Mouse (Mus musculus): ENCODE measurements around the gene Gm9817. TPM values are rescaled to one million over a fixed set of nuclear protein-coding genes. Genes with fewer than 3 reads are reported as not detected.

Gm9817 gene
- polyA plus RNA-seq, 1 experiment from 2014 or later: 0.07 TPM

- H3K4me1 ChIP-seq (ENCODE audit: insufficient read depth, low read depth, low read length): no peaks in the 10 kb centered on the region
- no peak overlapping the region for H3K4me2 ChIP-seq (replicated peaks; ENCODE audit: low read depth, low read length)
- no peak for ATAC-seq
- TF ChIP-seq CTCF (IDR thresholded peaks at IDR 0.05) (no peak), EP300 (IDR thresholded peaks at IDR 0.05) (no peak)
- no peak overlapping the region for H3K27ac ChIP-seq (ENCODE audit: low read length)
- H3K36me3 ChIP-seq (ENCODE audit: insufficient read depth, low read length): no peaks in the 10 kb centered on the region
- no peak for DNase-seq (ENCODE audit: low spot score)
- WGBS: 74% methylated on average over 7 of the region's 7 CpGs
- no peaks in the 10 kb centered on the region for H3K9me3 ChIP-seq (ENCODE audit: low read length)
- no peaks in the 10 kb centered on the region for H3K27me3 ChIP-seq (replicated peaks; ENCODE audit: insufficient read depth, low read length)
- H3K9ac ChIP-seq (replicated peaks; ENCODE audit: low read depth): no peak overlapping the region
- no peak overlapping the region for H3K4me3 ChIP-seq (ENCODE audit: low read depth, low read length)
Measured at GRCm38 (mm10) chr13:45034759-45035158, 43.7 kb upstream of the Gm9817 start.

DNA sequence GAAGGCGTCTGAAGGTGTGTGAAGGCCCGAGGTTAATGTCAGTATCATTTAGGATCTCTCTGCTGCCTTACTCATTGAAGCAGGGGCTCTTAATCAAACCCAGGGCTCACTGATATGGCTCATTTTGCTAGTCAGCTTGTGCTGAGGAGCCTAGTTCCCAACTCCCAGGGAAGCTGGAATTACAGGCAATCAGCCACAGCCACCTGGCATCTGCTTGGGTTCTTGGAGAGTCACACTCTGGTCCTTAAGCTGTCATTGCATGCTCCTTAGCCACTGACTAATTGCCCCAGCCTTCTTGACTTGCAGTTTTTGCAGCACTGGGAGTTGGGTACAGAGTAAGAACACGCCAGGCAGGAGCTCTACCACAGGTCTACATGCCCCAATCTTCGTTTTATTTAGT lies 42.1 kb upstream of the Gm9817 start:
- no peaks in the 10 kb centered on the region for H3K9me3 ChIP-seq (ENCODE audit: low read length)
- no peaks in the 10 kb centered on the region for H3K36me3 ChIP-seq (ENCODE audit: insufficient read depth, low read length)
- TF ChIP-seq CTCF (IDR thresholded peaks at IDR 0.05): no peak
- DNase-seq (ENCODE audit: low spot score): no peak
- WGBS: 93% methylated on average over 4 of the region's 4 CpGs
- no peak overlapping the region for H3K27ac ChIP-seq (ENCODE audit: low read length)
- no peak overlapping the region for H3K9ac ChIP-seq (replicated peaks; ENCODE audit: low read depth)
- H3K4me1 ChIP-seq (ENCODE audit: insufficient read depth, low read depth, low read length): no peaks in the 10 kb centered on the region
- no peaks in the 10 kb centered on the region for H3K27me3 ChIP-seq (replicated peaks; ENCODE audit: insufficient read depth, low read length)
- no peak overlapping the region for H3K4me2 ChIP-seq (replicated peaks; ENCODE audit: low read depth, low read length)
- no peak for ATAC-seq
- no peak overlapping the region for H3K4me3 ChIP-seq (ENCODE audit: low read depth, low read length)

DNA sequence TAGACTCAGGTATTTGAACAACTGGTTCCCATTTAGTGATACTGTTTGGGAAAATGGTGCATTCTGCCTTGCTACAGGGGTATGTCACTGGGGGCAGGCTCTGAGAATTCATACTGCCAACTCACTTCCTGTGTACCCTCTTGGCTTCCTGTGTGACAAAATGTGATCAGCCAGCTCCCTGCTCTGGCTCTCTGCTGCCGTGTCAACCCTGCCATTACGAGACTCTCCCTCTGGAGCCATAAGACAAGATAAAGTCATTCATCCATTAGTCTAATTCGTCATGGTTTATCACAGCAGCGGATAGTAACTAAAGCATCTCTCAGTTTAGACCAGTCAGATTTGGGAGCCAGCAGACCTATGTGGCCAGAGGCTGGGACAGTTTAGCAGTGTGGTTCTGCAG lies 38.3 kb upstream of the Gm9817 start:
- DNase-seq (ENCODE audit: low spot score): no peak
- Histone ChIP-seq H3K9me3 (ENCODE audit: low read length) (no peaks in the 10 kb centered on the region), H3K36me3 (ENCODE audit: insufficient read depth, low read length) (no peaks in the 10 kb centered on the region), H3K27ac (ENCODE audit: low read length) (no peak overlapping the region), H3K4me3 (ENCODE audit: low read depth, low read length) (no peak overlapping the region), H3K4me2 (replicated peaks; ENCODE audit: low read depth, low read length) (no peak overlapping the region), H3K4me1 (ENCODE audit: insufficient read depth, low read depth, low read length) (no peaks in the 10 kb centered on the region), H3K9ac (replicated peaks; ENCODE audit: low read depth) (no peak overlapping the region), H3K27me3 (replicated peaks; ENCODE audit: insufficient read depth, low read length) (no peaks in the 10 kb centered on the region)
- no peak for ATAC-seq
- WGBS: 58% methylated on average over 4 of the region's 4 CpGs
- no peak for TF ChIP-seq CTCF (IDR thresholded peaks at IDR 0.05)
- no peak for TF ChIP-seq EP300 (IDR thresholded peaks at IDR 0.05)

- H3K9me3 ChIP-seq (ENCODE audit: low read length): no peaks in the 10 kb centered on the region
- no peaks in the 10 kb centered on the region for H3K27me3 ChIP-seq (replicated peaks; ENCODE audit: insufficient read depth, low read length)
- ATAC-seq (no peak), DNase-seq (ENCODE audit: low spot score) (no peak)
- 53% methylated on average over 7 of the region's 7 CpGs for WGBS
- no peak overlapping the region for H3K4me3 ChIP-seq (ENCODE audit: low read depth, low read length)
- no peaks in the 10 kb centered on the region for H3K36me3 ChIP-seq (ENCODE audit: insufficient read depth, low read length)
- H3K27ac ChIP-seq (ENCODE audit: low read length): no peak overlapping the region
- no peak overlapping the region for H3K9ac ChIP-seq (replicated peaks; ENCODE audit: low read depth)
- no peak overlapping the region for H3K4me2 ChIP-seq (replicated peaks; ENCODE audit: low read depth, low read length)
- TF ChIP-seq EP300 (IDR thresholded peaks at IDR 0.05): no peak
- TF ChIP-seq CTCF (IDR thresholded peaks at IDR 0.05): no peak
- H3K4me1 ChIP-seq (ENCODE audit: insufficient read depth, low read depth, low read length): no peaks in the 10 kb centered on the region
Measured at GRCm38 (mm10) chr13:45040741-45041140, 37.8 kb upstream of the Gm9817 start.

- H3K9ac ChIP-seq (replicated peaks; ENCODE audit: low read depth): no peak overlapping the region
Measured at GRCm38 (mm10) chr13:45043466-45043865, 35.0 kb upstream of the Gm9817 start.

DNA sequence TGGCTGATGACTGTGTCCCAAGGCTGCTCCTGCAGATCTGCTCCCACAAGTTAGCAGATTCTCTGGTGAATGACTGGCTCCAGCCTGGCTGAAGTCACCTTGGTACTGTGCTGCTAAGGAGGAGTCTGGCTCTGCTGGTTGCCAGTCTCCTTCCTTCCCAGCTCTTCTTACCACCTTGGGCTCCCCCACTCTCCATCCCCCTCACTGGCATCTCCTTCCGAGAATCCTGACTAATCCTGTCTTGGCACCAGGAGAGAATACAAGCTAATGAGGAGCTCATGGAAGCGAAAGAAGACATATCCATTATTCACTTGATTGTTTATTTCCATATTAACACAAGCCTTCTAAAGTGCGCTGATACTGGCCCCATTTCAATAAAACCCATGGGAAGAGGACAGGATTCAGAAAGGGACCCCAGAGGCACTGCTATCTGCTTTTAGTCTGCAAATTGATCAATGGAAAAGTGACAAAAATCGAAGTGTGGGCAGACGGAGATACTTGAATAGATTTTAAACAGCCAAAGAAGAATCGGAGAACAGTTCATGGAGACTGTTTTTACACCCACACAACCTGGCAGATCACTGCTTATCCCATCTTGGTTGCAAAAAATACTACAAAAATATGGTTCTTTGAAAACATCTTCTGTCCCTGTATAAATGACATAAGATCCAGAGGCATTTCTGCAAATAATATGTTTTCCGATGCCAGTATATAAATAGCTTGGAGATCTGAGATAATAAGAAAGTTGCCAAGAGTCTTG lies 29.1 kb upstream of the Gm9817 start:
- Histone ChIP-seq H3K4me1 (ENCODE audit: insufficient read depth, low read depth, low read length) (no peaks in the 10 kb centered on the region), H3K4me3 (ENCODE audit: low read depth, low read length) (no peak overlapping the region), H3K9ac (replicated peaks; ENCODE audit: low read depth) (no peak overlapping the region), H3K36me3 (ENCODE audit: insufficient read depth, low read length) (no peaks in the 10 kb centered on the region), H3K27ac (ENCODE audit: low read length) (no peak overlapping the region), H3K9me3 (ENCODE audit: low read length) (no peaks in the 10 kb centered on the region), H3K27me3 (replicated peaks; ENCODE audit: insufficient read depth, low read length) (no peaks in the 10 kb centered on the region), H3K4me2 (replicated peaks; ENCODE audit: low read depth, low read length) (no peak overlapping the region)
- ATAC-seq (no peak), DNase-seq (ENCODE audit: low spot score) (no peak)
- 55% methylated on average over 7 of the region's 7 CpGs for WGBS
- TF ChIP-seq EP300 (IDR thresholded peaks at IDR 0.05) (no peak), CTCF (IDR thresholded peaks at IDR 0.05) (no peak)

More at GRCm38 (mm10) chr13:45043466-45043865, 35.0 kb upstream of the Gm9817 start:
- no peak for DNase-seq (ENCODE audit: low spot score)
- Histone ChIP-seq H3K4me1 (ENCODE audit: insufficient read depth, low read depth, low read length) (no peaks in the 10 kb centered on the region), H3K4me3 (ENCODE audit: low read depth, low read length) (no peak overlapping the region), H3K4me2 (replicated peaks; ENCODE audit: low read depth, low read length) (no peak overlapping the region), H3K27ac (ENCODE audit: low read length) (no peak overlapping the region), H3K9me3 (ENCODE audit: low read length) (no peaks in the 10 kb centered on the region), H3K36me3 (ENCODE audit: insufficient read depth, low read length) (no peaks in the 10 kb centered on the region), H3K27me3 (replicated peaks; ENCODE audit: insufficient read depth, low read length) (no peaks in the 10 kb centered on the region)
- no peak for ATAC-seq
- WGBS: 65% methylated on average over 3 of the region's 3 CpGs
- TF ChIP-seq EP300 (IDR thresholded peaks at IDR 0.05) (no peak), CTCF (IDR thresholded peaks at IDR 0.05) (no peak)
